Mouse (Mus musculus): Measurements from ENCODE around the gene Dbi.

DNA sequence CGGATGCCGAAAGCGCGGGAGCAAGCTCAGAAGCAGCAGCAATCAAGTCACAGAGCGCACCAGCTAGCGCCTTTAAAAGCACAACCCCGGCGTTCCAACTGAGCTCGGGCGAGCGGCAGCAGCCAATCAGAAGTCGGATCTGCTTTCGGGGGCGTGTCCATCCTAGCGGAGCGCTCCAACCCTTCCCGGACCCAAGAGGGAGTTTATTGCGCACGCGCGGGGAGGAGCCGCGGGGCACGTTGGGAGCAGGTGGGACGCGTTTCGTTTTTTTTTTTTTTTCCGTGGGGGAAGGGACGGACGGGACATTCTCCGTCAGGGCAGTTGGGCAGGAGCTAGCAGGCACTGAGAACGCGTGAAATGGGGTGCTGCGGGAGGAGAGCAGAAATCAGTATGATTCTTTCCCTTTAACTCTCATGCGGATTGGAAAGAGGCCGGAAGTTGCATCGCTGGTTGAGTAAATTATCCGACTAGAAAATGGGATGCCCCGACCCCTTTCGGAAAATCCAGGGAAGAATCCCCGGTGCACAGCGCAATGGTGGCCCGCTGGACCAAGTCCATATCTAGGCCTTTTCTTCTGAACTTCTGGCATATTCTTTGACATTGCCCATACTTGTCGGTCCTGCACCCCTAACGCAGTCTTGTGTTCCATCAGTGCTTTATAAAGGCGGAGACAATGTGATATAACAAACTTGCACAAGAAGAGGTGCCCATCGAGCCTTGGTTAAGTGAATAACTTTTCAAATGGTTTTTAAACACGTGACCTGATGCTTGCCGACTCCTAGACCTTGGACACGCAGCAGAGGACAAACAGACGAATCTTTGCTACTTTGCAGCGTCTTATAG lies at the start of gene Dbi, which contains the start of gene 3110009E18Rik:
- TF ChIP-seq CTCF (IDR thresholded peaks at IDR 0.05; ENCODE audit: control insufficient read depth, insufficient read depth, insufficient read length) (no peak), USF1 (IDR thresholded peaks at IDR 0.05; ENCODE audit: low read depth) (peak; percentile 71), FOSL1 (IDR thresholded peaks at IDR 0.05; ENCODE audit: insufficient read depth, low read length, poor library complexity, severe bottlenecking) (no peak), MYOD1 (IDR thresholded peaks at IDR 0.05; ENCODE audit: control insufficient read depth, insufficient read length, low read depth) (peak; percentile 31), MAX (IDR thresholded peaks at IDR 0.05) (peak; percentile 36), CEBPB (IDR thresholded peaks at IDR 0.05; ENCODE audit: low read depth) (no peak), MYOG (IDR thresholded peaks at IDR 0.05; ENCODE audit: control insufficient read depth, extremely low read depth, insufficient read length) (no peak)

Data from C2C12 (cell line).